Mouse (Mus musculus): ENCODE results near the gene Nek2. TPM values are rescaled to one million over a fixed set of nuclear protein-coding genes. Genes with fewer than 3 reads are reported as not detected.

Nek2 gene
- total and polyA plus RNA-seq, 2 experiments, result 0.28 to 0.46 TPM

DNA sequence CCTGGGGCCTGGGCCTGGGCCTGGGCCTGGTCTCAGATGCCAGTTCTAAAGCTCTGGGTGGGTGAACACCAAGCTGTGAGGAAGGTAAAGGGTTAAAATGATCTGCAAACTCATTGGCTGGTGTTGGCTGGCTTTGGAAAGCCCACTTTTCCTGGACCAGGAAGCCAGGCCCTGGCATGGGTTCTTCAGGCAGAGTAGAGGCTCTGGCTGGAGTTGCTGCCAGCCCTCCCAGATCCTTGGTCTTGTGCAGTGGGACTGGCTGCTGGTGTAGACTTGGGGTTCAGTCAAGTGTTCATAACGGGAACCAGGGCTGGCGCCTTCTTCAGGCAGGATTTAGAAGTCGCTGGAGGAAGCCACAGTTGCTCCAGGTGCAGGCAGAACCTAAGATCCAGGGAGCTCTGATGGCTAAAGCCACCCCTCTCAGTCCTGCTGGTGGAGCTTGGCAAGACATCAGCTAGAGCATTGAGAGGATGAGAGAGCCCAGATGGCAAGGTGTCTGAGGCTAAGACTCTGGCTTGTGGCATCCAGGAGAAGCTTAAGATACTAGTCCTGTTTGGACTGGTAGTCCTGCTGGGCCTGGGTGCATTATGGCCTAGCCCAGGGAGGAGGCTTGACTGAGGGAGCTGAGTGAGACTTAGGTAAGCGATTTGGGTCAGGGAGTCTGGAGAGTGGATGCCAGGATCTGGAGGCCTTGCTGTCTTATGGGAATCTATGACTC, 42.7 kb downstream of the Nek2 start:
- H3K27me3 ChIP-seq (ENCODE audit: control insufficient read depth, insufficient read depth, low read length), result no peaks in the 10 kb centered on the region
- H3K9ac ChIP-seq (ENCODE audit: low read depth, low read length), result no peak overlapping the region
- 83% methylated on average over 4 of the region's 4 CpGs for WGBS
- H3K79me2 ChIP-seq (ENCODE audit: control insufficient read depth, insufficient read depth, low read length), result no peaks in the 10 kb centered on the region
- H3K36me3 ChIP-seq (ENCODE audit: control insufficient read depth, insufficient read depth, low read length), result no peaks in the 10 kb centered on the region
- no peaks in the 10 kb centered on the region for H3K4me1 ChIP-seq (ENCODE audit: control insufficient read depth, insufficient read depth, low read length)
- TF ChIP-seq POLR2A (IDR thresholded peaks at IDR 0.05; ENCODE audit: extremely low read depth, insufficient read depth, low read length) (no peak), CTCF (IDR thresholded peaks at IDR 0.05; ENCODE audit: low read depth, low read length) (no peak)
- H3K4me3 ChIP-seq (ENCODE audit: insufficient read depth, low read depth, low read length), result no peak overlapping the region
- no peak overlapping the region for H3K27ac ChIP-seq (replicated peaks; ENCODE audit: insufficient read depth, low read depth, low read length)
- DNase-seq (ENCODE audit: extremely low read depth, low read depth, low spot score), result no peak

DNA sequence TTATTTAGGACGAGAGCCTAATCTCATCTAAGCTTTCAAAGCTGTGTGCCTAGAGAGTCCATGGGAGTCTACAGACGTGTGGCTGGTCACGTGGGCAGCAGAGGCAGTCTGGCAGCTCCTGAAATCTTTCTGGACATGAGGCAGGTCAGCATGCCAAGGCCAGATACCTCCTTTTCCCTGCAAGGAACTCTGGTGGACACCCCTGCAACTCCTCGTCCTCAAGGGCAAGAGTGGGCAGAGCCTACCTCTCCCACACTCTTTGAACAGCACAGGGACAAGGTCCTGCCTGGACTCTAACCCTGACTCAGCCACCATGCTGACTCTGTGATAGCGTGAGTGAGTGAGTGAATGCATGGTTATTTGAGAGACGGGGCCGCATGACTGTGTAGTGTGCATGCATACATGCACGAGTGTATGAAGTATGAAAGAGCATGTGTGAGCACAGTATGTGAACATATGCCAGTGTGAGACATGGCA, 43.3 kb downstream of the Nek2 start:
- no peak for DNase-seq (ENCODE audit: extremely low read depth, low read depth, low spot score)
- Histone ChIP-seq H3K4me1 (ENCODE audit: control insufficient read depth, insufficient read depth, low read length) (no peaks in the 10 kb centered on the region), H3K4me3 (ENCODE audit: insufficient read depth, low read depth, low read length) (no peak overlapping the region), H3K79me2 (ENCODE audit: control insufficient read depth, insufficient read depth, low read length) (no peaks in the 10 kb centered on the region), H3K9ac (ENCODE audit: low read depth, low read length) (no peak overlapping the region), H3K27me3 (ENCODE audit: control insufficient read depth, insufficient read depth, low read length) (no peaks in the 10 kb centered on the region), H3K36me3 (ENCODE audit: control insufficient read depth, insufficient read depth, low read length) (no peaks in the 10 kb centered on the region), H3K27ac (replicated peaks; ENCODE audit: insufficient read depth, low read depth, low read length) (no peak overlapping the region)
- TF ChIP-seq POLR2A (IDR thresholded peaks at IDR 0.05; ENCODE audit: extremely low read depth, insufficient read depth, low read length), result no peak
- TF ChIP-seq CTCF (IDR thresholded peaks at IDR 0.05; ENCODE audit: low read depth, low read length), result no peak
- WGBS, result 95% methylated on average over 8 of the region's 8 CpGs

GRCm38 (mm10) chr1:191872076-191872710, 50.9 kb downstream of the Nek2 start:
- 74% methylated on average over 6 of the region's 6 CpGs for WGBS
- TF ChIP-seq POLR2A (IDR thresholded peaks at IDR 0.05; ENCODE audit: extremely low read depth, insufficient read depth, low read length), result no peak
- no peak for TF ChIP-seq CTCF (IDR thresholded peaks at IDR 0.05; ENCODE audit: low read depth, low read length)
- Histone ChIP-seq H3K9ac (ENCODE audit: low read depth, low read length) (no peak overlapping the region), H3K27me3 (ENCODE audit: control insufficient read depth, insufficient read depth, low read length) (no peaks in the 10 kb centered on the region), H3K79me2 (ENCODE audit: control insufficient read depth, insufficient read depth, low read length) (no peaks in the 10 kb centered on the region), H3K27ac (replicated peaks; ENCODE audit: insufficient read depth, low read depth, low read length) (no peak overlapping the region), H3K36me3 (ENCODE audit: control insufficient read depth, insufficient read depth, low read length) (no peaks in the 10 kb centered on the region), H3K4me3 (ENCODE audit: insufficient read depth, low read depth, low read length) (no peak overlapping the region), H3K4me1 (ENCODE audit: control insufficient read depth, insufficient read depth, low read length) (no peaks in the 10 kb centered on the region)
- no peak for DNase-seq (ENCODE audit: extremely low read depth, low read depth, low spot score)

- Histone ChIP-seq H3K4me1 (ENCODE audit: control insufficient read depth, insufficient read depth, low read length) (peaks cover 10% of the 10 kb centered on the region), H3K4me3 (ENCODE audit: insufficient read depth, low read depth, low read length) (no peak overlapping the region), H3K79me2 (ENCODE audit: control insufficient read depth, insufficient read depth, low read length) (no peaks in the 10 kb centered on the region), H3K36me3 (ENCODE audit: control insufficient read depth, insufficient read depth, low read length) (no peaks in the 10 kb centered on the region), H3K27ac (replicated peaks; ENCODE audit: insufficient read depth, low read depth, low read length) (no peak overlapping the region), H3K9ac (ENCODE audit: low read depth, low read length) (no peak overlapping the region), H3K27me3 (ENCODE audit: control insufficient read depth, insufficient read depth, low read length) (no peaks in the 10 kb centered on the region)
- 70% methylated on average over 7 of the region's 7 CpGs for WGBS
- no peak for DNase-seq (ENCODE audit: extremely low read depth, low read depth, low spot score)
- no peak for TF ChIP-seq CTCF (IDR thresholded peaks at IDR 0.05; ENCODE audit: low read depth, low read length)
Observed at GRCm38 (mm10) chr1:191875006-191875405, 53.8 kb downstream of the Nek2 start.

- H3K4me3 ChIP-seq (ENCODE audit: insufficient read depth, low read depth, low read length), result no peak overlapping the region
- no peaks in the 10 kb centered on the region for H3K27me3 ChIP-seq (ENCODE audit: control insufficient read depth, insufficient read depth, low read length)
- no peak overlapping the region for H3K27ac ChIP-seq (replicated peaks; ENCODE audit: insufficient read depth, low read depth, low read length)
- 70% methylated on average over 9 of the region's 9 CpGs for WGBS
- peak; percentile 30 for DNase-seq (ENCODE audit: extremely low read depth, low read depth, low spot score)
- no peak overlapping the region for H3K9ac ChIP-seq (ENCODE audit: low read depth, low read length)
- H3K79me2 ChIP-seq (ENCODE audit: control insufficient read depth, insufficient read depth, low read length), result no peaks in the 10 kb centered on the region
- no peaks in the 10 kb centered on the region for H3K36me3 ChIP-seq (ENCODE audit: control insufficient read depth, insufficient read depth, low read length)
- no peak for TF ChIP-seq CTCF (IDR thresholded peaks at IDR 0.05; ENCODE audit: low read depth, low read length)
- no peak for TF ChIP-seq POLR2A (IDR thresholded peaks at IDR 0.05; ENCODE audit: extremely low read depth, insufficient read depth, low read length)
- H3K4me1 ChIP-seq (ENCODE audit: control insufficient read depth, insufficient read depth, low read length), result peaks cover 15% of the 10 kb centered on the region
Observed at GRCm38 (mm10) chr1:191875683-191876305, 54.5 kb downstream of the Nek2 start.
